Mouse (Mus musculus) cerebral cortex, adult 2 months (tissue): ENCODE data around the gene Iqcn.

Source experiments
- WGBS: fragments of 180-500 bp; shearing (Covaris S2); methylation state at CpG from one replicate; pipeline ENCODE4 v1.1.7; 2018; 5-methylcytosine and 5-hydroxymethylcytosine counted together

Iqcn gene

DNA sequence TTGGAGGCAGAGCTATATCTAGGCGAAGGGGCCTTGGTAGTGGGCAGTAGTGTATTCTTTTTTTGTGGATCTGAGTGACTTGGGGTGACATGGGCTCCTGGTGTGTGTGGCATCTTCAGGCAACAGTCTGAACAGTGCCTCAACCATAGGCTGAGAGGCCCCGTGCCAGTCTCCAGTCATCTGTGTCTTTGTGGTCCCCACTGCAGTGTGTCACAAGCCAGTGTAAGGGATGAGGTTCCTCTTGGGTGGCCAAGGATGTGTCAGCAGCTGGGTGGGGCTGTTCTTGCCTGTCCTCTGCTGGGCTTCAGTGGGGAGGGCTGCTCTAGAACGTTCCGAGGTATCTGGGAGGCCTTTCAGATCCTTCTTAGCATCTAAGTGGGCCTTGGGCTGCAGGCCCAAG lies 27.7 kb downstream of the Iqcn start:
- 92% methylated on average over 4 of the region's 4 CpGs for WGBS

DNA sequence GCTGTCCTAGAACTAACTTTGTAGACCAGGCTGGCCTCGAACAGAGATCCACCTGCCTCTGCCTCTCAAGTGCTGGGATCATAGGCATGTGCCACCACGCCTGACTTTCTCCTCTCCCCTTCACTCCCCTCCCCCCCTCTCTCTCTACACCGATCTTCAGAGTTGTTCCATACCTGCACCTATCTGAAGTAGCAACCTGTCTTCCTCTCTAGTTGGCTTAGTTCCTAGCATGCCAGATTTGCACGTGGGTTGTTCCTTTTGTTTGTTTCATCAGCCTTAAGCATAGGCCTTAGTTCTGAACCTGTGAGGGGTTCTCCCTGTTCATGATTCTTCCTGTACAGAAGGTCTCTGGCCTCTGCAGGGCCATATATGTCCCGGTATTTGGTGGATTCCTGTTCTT lies 34.4 kb downstream of the Iqcn start:
- WGBS, result 74% methylated on average over 5 of the region's 5 CpGs

DNA sequence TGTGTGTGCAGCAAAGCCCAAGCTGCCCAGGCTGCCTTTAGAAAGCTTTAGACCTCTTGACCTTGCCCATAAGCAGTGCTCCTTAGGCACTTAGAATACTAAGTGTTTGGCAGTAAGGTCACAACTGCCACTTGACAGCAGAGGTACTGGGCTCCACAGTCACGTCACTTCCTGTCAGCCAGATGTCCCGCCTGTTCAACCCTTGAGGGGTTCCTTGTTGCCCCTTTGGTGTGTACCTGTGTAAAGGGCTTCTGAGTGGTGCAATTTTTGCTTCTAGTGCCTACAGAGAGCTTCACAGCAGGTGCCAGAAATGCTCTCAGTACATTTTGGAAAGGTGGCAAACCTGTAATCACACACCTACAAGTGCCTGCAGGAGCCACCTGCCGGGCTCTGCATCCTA lies 35.0 kb downstream of the Iqcn start:
- whole genome bisulfite sequencing, result 73% methylated on average over 3 of the region's 3 CpGs

DNA sequence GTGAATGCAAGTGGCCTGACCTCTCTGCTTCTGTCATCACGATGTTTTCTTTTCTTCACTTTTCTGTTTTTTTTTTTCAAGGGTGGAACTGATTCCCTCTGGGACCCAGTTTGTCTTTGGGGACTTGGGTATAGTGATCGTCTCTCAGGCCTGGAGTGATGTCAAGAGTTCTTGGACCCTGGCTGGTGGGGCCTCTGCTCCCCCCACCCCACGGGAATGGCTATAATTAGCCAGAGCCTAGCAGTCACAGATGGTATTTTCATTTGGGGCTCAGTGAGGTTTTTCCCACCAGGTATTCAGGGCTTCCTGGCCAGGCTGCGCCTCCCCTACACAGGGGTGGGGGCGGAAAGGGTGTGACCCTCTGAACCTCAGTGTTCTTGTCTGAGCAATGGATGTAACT lies 38.4 kb downstream of the Iqcn start:
- WGBS, result 66% methylated on average over 5 of the region's 5 CpGs

DNA sequence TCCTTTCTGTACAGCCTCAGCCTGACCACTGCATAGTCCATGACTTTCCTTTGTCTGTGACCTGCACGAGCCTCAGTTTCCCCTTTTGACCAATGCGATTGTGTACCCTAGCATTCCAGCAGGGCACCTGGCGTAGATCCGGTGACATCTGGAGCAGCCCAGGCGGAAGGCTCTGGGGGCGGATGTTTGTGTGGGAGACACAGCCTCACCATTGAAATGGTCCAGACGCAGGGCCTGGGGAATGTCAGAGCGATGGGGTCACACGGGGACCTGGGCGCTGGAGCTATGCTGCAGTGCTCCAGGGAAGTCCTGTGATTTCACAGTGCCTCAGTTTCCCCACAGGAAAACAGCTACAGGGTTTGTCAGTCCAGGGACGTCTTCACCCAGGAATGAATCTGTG lies 38.9 kb downstream of the Iqcn start:
- WGBS, result 68% methylated on average over 11 of the region's 11 CpGs

DNA sequence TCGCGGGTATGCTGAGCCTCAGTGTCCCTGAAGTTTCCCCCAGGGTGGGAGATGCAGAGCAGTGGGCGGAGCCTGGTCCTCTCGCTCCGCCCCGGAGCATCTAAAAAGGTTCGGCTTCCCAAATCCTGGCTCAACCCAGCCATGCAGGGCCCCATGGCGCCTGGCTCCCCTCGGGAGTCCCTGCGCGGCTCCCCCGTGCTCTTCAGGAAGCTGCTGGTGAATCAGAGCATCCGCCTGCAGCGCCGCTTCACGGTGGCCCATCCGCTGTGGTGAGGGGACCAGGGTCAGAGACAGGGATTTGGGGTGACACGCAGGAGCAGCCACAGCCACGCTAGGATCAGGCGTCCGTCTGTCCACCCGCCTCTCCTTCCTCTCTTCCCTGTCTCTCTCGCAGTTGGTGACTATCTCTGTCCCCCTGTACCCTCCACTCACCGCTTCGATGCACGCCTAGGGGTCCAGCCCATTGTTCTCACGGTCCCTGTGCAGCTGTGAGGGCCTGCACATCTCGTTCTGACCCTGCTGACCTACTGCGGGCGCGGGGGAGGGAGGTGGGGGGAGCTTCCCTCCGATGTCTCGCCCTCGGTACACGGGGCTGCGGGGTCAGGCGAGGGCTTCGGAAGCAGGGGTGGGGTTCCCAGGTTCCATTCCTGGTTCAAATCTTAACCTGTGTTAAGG lies 39.9 kb downstream of the Iqcn start:
- 12% methylated on average over 38 of the region's 38 CpGs for WGBS

DNA sequence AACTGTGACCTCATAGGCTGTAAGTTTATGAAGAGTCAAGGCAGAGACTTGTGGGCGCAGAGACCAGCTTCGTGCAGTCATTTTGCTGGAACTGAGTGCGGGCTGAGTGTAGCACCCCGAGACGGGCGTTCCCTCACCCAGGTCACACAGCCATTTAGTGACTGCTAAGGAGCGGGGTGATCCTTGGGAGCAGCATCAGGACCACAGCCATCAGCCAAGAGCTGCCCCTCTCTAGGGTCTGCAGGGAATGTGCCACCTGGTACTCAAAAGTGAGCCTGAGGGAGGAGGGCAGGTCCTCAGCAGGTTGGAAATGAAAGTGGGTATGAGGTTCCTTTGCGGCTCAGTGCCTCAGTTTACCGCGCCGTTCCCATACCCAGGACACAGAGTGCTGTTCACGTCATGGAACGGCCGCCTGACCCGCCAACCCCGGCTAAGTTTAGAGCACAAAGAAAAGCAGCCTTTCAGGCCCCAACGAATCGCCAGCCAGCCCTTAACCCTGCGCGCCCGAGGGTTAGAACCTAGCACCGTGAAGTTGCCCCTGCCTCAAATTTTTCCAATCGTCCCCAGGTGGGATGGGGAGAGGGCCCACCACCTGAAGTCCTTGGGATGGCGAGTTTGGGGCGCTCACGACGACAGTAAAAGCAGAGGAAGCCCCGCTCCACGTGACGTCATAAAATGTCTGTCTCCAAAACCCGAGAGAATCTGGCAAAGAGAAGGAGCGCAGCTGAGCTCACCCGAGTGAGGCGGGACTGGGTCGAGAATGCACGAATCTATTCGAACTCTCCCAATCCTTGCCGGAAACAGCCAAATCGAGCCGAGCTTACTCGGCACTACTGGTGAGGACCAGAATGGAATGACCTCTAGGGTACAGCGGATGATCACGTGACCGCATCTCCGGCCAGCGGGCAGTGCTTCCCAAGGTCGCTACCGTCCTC lies 40.7 kb downstream of the Iqcn start:
- 5% methylated on average over 48 of the region's 48 CpGs for WGBS

DNA sequence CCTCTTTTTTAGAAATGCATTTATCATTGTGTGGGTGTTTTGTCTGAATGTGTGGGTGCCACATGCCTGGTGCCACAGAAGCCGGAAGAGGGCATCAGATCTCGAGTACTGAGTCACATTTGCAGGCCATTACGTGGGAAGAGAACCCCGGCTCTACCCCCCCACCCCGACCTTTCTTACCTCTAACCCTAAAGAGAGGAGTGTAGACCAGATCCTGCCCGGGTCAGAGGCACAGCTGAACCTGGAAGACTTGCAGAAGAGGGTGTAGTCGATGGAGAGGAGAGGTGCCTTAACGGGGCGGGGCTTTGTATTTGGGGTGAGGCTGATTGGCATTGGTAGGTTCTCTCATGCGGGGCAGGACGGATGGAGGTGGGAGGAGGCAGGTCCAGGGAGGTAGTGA lies 41.5 kb downstream of the Iqcn start:
- WGBS, result 48% methylated on average over 11 of the region's 11 CpGs

DNA sequence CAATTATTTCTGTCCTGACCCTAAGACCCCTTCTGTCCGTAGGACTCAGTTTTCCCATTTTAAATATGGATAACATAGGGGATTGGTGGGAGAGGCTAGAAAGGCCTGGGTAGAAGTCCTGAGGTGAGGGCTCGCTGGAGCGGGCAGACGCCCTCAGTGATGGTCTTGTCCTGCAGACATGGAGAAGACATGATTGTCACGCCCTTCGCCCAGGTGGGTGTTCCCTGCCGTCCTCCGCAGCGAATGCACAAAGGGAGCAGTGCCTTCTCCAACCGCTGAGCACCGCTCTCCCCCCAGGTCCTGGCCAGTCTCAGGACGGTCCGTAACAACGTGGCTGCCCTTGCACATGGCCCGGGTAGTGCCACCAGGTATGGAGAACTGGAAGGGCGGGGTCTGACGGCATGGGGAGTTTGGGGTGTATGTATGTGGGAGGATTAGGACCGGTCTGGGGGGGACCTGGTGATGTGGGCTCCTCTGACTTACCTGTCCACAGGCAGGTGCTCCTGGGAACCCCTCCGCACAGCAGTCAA lies 42.5 kb downstream of the Iqcn start:
- 65% methylated on average over 19 of the region's 19 CpGs for WGBS

DNA sequence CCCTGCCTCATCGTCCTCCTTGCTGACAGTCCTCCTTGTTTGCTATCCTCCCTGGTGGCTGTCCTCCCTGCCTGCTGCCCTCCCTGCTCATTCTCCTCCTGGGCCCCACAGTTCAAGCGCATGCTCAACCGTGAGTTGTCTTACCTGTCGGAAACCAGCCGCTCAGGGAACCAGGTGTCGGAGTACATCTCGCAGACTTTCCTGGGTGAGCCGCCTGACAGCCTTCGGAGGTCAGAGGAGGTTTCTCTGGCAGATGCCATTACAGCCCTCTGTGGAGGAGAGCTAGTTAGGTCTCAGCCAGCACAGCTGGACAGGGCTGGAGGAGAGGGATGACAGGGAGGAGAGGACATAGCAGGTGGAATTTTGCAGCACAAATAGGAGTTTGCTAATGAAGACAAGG lies 43.4 kb downstream of the Iqcn start:
- WGBS, result 89% methylated on average over 9 of the region's 9 CpGs

DNA sequence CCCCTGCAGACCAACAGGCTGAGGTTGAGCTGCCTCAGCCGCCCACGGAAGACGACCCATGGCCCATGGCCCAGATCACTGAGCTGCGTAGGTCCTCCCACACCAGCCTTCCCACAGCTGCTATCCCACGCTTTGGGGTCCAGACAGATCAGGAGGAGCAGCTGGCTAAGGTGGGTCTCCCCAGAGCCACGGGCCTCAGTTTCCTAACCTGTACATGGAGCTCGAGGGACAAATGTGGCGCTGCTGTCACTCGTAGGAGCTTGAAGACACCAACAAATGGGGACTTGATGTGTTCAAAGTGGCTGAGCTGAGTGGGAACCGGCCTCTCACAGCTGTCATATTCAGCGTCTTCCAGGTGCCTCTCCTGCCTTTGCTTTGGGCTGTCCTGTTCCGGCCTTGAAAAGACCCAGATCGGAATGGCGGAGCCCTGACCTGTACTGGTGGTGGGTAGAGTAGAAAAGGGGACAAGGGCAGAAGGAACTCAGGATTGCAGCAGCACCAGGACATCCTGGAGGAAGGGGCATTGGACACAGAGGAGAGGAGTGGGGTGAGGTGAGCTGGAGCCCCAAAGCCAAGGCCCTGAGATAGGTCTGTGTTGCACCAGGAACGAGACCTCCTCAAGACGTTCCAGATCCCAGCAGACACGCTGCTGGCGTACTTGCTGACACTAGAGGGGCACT lies 44.1 kb downstream of the Iqcn start:
- 84% methylated on average over 18 of the region's 18 CpGs for WGBS

DNA sequence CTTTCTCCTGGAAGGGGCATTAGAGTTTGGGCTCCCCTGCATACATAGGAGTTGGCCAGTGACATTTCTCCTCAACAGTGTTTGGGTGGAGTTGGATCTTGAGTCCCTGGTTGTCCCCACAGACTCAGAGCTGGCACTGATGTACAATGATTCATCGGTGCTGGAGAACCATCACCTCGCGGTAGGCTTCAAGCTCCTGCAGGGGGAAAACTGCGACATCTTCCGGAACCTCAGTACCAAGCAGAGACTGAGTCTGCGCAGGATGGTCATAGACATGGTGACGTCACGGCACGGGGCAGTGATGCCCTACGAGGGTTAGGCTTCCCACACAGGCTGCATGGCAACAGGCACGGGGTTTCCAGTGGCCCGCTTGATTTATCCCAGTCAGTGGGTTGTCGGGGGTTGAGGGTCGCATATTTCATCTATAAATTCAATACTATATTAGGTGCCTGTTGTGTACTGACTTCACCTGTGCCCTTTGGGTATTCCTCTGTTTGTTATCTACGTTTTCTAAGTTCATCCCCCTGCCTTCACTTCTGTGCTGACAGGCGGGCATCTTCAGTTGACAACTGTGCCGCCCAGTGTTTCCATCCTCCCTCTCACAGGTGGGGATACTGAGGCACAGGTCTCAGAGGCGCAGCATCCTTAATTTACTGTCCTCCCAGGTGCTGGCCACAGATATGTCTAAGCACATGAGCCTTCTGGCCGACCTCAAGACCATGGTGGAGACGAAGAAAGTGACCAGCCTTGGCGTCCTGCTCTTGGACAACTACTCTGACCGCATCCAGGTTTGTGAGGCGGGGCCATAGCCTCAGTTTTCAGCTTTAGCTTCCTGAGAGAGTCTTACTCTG lies 45.2 kb downstream of the Iqcn start:
- 84% methylated on average over 23 of the region's 23 CpGs for WGBS

DNA sequence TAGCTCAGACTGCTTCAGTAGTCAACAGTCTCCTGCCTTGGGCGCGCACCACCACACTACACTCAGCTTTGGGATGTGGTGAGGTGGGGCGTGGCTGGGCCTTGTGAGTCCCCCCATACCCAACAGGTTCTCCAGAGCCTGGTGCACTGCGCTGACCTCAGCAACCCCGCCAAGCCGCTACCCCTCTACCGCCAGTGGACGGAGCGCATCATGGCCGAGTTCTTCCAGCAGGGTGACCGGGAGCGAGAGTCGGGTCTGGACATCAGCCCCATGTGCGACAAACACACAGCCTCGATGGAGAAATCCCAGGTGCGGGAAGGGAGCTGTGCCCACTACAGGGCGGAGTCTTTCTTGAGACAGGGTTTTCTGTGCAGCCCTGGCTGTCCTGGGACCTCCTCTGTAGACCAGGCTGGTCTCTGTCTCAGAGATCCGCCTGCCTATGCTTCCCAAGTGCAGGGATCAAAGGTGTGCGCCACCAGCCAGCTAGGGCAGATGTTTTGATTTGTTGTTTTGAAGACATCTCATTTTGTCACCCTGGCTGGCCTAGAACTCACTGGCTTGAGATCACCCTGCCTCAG lies 45.9 kb downstream of the Iqcn start:
- WGBS, result 91% methylated on average over 19 of the region's 19 CpGs

DNA sequence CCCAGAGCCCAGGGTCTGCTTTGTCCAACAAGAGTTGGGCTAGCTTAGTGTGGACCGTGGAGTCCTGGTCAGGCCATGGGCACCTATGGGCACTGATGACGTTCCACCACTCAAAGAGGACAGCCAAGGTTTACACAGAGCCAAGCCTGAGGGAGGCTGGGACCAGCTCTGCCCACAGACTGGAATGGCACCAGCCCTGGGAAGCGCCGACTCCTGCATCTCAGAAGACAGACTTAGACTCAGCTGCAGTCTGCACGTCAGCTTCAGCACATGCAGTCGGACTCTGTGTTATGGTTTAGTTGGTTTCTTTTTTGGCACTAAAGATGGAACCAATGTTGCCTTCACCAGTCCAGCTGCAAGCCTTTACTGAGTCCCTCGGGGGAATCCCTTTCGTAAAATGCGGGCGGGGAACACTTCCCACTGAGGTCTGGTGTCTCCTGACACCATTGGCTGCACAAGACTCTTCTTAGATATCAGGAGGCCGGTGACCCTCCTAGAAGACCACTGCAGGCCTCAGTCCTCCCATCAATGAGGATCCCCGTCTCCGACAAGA lies 46.9 kb downstream of the Iqcn start:
- 62% methylated on average over 13 of the region's 13 CpGs for WGBS

DNA sequence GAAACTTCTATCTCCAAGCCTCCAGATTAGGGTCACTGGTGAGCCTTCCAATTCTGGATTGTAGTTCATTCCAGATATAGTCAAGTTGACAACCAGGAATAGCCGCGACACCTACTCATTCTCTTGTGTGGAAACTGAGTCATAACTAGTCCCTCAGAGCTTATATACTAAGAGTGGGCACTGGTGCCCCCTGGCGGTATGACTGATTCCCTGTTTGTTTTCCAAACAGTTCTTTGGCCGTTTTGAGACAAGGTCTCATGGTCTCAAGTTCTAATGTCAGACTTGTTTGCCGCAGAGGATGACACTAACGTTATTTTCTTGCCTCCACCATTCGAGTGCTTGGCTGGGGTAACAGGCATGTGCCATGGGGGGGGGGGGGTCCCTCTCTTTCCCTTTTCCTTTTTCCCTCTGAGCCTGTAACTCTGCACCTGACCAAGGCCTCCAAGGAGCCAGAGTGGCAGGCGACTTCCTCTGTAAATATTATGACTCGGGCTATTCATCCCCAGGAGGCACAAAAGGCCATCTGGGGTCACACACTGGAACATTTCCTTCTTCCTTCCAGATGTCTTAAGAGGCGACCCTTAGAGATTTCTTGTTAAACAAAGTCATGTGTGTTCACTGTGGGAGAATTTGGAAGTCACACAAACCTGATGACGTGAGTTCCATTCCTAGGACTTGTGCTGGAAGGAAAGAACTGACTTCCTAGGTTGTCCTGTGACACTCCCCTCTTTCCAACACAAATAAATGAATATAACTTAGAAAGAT lies 48.9 kb downstream of the Iqcn start:
- 22% methylated on average over 11 of the region's 11 CpGs for WGBS

DNA sequence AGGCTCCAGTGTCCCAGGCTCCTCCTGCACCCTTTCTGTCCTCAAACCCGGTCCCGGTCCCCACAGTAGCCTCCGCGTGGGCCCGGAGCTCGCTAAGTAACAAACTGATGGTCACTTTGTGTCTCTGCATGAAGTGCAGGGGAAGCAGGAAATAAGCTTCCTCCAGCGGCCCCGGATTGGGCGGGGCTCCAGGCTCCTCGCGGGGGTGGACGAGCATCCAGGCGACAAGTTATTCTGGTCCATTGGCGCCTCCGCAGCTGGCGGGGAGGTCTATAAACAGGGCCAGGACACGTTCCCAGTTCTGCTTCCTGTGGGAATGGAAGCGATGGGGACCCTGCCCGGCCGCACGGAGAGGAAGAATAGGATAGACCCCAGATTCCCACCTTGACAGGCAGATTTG lies 49.9 kb downstream of the Iqcn start:
- 8% methylated on average over 21 of the region's 21 CpGs for WGBS

DNA sequence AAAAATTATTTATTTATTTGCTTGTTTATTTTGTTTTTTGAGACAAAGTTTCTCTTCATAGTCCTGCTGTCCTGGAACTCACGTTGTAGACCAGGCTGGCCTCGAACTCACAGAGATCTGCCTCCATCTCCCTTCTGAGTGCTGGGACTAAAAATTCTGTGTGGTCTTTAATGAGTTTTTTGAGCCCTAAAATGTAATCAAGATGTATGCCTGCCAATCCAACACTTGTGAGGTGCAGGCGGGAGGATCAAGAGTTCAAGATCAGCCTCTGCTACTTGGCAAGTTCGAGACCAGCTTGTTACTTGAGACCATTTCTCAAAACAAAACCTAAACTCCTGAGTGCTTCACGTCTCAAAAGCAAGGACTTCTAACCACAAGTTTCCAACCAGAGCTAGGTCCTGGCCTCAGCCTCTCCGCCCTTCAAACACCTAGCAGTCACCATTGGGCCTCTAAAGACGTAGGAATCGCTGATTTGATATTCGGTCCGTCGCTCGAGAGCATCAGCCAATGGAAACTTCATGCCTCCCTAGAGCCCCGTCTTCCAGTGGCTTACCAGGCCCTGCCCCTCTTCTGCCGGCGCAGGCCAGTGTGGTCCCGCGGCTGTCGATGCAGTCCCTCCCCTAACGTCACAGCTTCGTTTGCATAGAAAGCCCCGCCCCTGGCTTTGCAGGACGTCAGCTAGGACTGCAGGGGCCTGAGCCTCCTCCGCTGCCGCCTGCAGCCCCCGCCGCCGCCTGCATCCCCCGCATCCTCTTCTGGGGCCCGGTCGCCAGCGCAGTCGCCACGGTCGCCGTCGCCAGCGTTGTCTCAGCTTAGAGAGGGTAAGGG lies 51.0 kb downstream of the Iqcn start, which contains the start of gene Rab3a:
TSS of gene Rab3a (plus strand) at position 637 of the 828 bp plus-strand sequence.
- 8% methylated on average over 37 of the region's 37 CpGs for WGBS

DNA sequence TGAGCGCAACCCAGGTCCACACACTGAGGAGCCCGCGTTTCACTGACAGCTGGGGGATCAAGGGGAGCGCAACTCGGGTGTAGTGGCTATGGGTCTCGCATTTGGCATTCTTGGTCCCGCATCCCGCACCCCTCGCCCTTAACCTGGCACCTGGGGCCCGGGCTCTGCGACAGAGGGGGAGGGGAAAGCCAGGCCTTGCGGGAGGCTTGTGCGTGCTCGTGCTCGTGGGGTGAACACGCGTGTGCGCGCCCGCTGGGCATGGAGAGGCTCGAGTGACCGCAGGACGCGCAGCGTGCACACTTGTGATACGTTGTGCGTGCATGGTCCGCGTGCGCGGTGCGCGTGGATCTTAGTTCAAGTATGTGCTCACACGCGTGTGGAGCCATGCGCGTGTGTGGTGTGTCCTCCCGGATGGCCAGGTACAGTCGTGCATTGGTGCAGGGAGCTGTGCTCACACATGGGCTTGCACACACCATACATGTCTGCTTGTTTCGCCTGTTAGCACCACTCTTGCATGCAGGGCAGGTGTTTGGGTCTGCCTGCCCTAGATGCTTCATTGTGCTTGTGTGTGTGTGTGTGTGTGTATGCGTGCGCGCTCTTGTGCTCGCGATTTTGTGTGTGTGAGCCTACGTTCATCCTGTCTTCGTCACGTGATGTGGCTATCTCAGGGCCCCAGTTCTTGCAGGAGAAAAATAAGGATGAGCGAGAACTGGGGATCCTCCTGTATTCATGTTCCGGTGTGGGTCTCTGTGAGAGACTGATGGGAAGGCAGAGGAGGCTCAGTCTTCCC lies 51.8 kb downstream of the Iqcn start:
- WGBS, result 6% methylated on average over 50 of the region's 50 CpGs
